Mouse (Mus musculus): ENCODE data around the gene Lsm14b.

DNA sequence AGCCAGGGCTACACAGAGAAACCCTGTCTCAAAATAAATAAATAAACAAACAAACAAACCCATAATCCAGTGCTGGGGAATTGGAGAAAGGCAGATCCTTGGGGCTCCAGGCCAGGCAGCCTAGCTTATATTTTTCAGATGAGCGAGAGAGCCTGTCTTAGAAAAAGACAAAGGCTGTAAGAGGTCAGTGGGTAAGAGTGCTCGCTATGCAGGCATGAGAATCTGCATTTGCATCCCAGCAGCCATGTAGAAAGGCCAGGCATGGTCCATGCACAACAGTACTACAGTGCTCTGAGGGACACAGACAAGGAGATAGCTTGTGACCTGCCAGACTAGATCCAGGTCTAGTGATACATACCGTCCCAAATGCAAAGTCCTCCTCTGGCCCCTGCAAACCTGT is 42.1 kb upstream of the Lsm14b start:
- TF ChIP-seq MAFK (IDR thresholded peaks at IDR 0.05; ENCODE audit: insufficient read depth, low read depth, low read length) (no peak), CHD2 (IDR thresholded peaks at IDR 0.05; ENCODE audit: low read depth, low read length) (no peak), ZC3H11A (IDR thresholded peaks at IDR 0.05; ENCODE audit: borderline replicate concordance, low read depth, low read length) (no peak), ZNF384 (IDR thresholded peaks at IDR 0.05; ENCODE audit: low read depth, low read length) (no peak)

Data from ES-E14 (cell line).